Mouse (Mus musculus) heart, embryonic 11.5 days (tissue): ENCODE data around the gene Myo15. TPM values are rescaled to one million over a fixed set of nuclear protein-coding genes. Genes with fewer than 3 reads are reported as not detected.

Experiments
- ATAC-seq: fragments of 200-750 bp; cut with Nextera tagmentation; replicated peaks from 2 replicates; pipeline ENCODE4 v1.8.0; 2017; ENCODE audit warnings: moderate library complexity; ENCODE audit not compliant: insufficient number of reproducible peaks, low FRiP score, low TSS enrichment
- H3K27ac ChIP-seq: fragments of 300-500 bp; sonication (generic); 2 replicates; pipeline ENCODE4 v1.5.1; 2014; ENCODE audit warnings: mild to moderate bottlenecking, low read depth, low read length
- H3K27me3 ChIP-seq: fragments of 300-500 bp; sonication (generic); 2 replicates; pipeline ENCODE4 v1.6.1; 2014; ENCODE audit warnings: mild to moderate bottlenecking, low read length, mixed read lengths; ENCODE audit not compliant: control insufficient read depth, insufficient read depth
- H3K36me3 ChIP-seq: fragments of 300-500 bp; sonication (generic); 2 replicates; pipeline ENCODE4 v1.6.1; 2014; ENCODE audit warnings: mild to moderate bottlenecking, low read length, moderate library complexity, mixed read lengths; ENCODE audit not compliant: control insufficient read depth, insufficient read depth
- H3K4me1 ChIP-seq: fragments of 300-500 bp; sonication (generic); 2 replicates; pipeline ENCODE4 v1.6.1; 2014; ENCODE audit warnings: low read length; ENCODE audit not compliant: control insufficient read depth, insufficient read depth
- H3K4me2 ChIP-seq: fragments of 300-500 bp; sonication (generic); 2 replicates; pipeline ENCODE4 v1.6.1; 2014; ENCODE audit warnings: mild to moderate bottlenecking, moderate library complexity
- H3K4me3 ChIP-seq: fragments of 300-500 bp; sonication (generic); 2 replicates; pipeline ENCODE4 v1.5.1; 2014; ENCODE audit warnings: low read depth, low read length
- H3K9ac ChIP-seq: fragments of 300-500 bp; sonication (generic); 2 replicates; pipeline ENCODE4 v1.6.1; 2014; ENCODE audit warnings: mild to moderate bottlenecking, low read depth, low read length, moderate library complexity
- H3K9me3 ChIP-seq: fragments of 300-500 bp; sonication (generic); replicated peaks from 2 replicates; pipeline ENCODE4 v1.6.1; 2016; ENCODE audit warnings: low read length; ENCODE audit not compliant: control insufficient read depth
- WGBS: fragments of 180-500 bp; shearing (Covaris S2); extraction: QIAGEN DNeasy Blood & Tissue Kit; methylation state at CpG from one replicate; pipeline ENCODE4 v1.1.7; 2014; ENCODE audit not compliant: insufficient replicate concordance; 5-methylcytosine and 5-hydroxymethylcytosine counted together
- polyA plus RNA-seq: library from polyadenylated mRNA; unstranded; fragments of >200 nt; fragmentation: Nextera tagmentation; extraction: Ambion mirVana; gene quantifications from 2 replicates; pipeline ENCODE4 v1.2.1, GENCODE M21; 2014

Gene Myo15
- polyA plus RNA-seq, 1 experiment from 2014 or later, result 0.11 TPM

DNA sequence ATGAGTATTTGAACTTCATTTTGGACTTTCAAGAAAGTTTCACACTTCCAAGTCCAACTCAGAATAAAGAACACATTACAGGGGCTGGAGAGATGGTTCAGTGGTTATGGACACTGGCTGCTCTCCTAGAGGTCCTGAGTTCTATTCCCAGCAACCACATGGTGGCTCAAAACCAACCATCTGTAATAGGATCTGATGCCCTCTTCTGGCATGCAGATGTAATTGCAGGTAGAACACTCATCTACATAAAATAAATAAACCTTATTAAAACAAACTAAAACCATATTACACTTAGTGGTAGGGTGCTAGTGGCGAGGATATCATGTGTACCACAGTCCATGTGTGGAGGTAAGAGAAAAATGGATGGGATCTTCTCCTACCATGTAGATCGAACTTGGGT is 43.4 kb downstream of the Myo15 start:
- no peak for ATAC-seq
- no peaks in the 10 kb centered on the region for H3K36me3 ChIP-seq
- 0 out of 2 replicates have a peak, but pooled peaks cover 6% of the 10 kb centered on the region for H3K4me1 ChIP-seq
- no peak overlapping the region for H3K27ac ChIP-seq
- H3K9me3 ChIP-seq, result no peaks in the 10 kb centered on the region
- no peak overlapping the region for H3K9ac ChIP-seq
- H3K4me3 ChIP-seq, result no peak overlapping the region
- no peak overlapping the region for H3K4me2 ChIP-seq
- WGBS, result 70% methylated on average over 2 of the region's 2 CpGs
- peaks cover 26% of the 10 kb centered on the region for H3K27me3 ChIP-seq

DNA sequence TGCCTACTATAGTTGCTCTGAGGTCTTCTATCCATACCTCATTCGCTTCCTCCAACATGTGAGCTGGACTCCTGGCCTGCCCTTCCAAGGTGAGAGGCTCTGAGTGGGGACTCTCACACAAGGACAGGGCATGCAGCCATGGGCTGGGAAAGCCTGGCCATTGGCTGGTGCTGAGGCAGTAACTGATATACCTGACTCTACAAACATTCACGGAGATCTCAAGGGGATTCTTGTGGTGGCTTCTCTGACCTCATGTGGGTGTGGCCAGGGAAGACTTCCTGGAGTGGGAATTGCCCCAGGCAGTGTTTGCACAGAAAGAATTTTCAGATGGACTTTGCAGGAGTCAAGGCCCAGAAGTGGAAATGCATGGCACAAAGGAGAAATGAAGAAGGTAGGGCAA is 45.8 kb downstream of the Myo15 start:
- 53% methylated on average over 2 of the region's 2 CpGs for WGBS
- Histone ChIP-seq H3K27ac (no peak overlapping the region), H3K9ac (no peak overlapping the region), H3K27me3 (peaks cover 13% of the 10 kb centered on the region), H3K4me3 (no peak overlapping the region), H3K4me1 (no peaks in the 10 kb centered on the region), H3K36me3 (no peaks in the 10 kb centered on the region), H3K9me3 (no peaks in the 10 kb centered on the region), H3K4me2 (no peak overlapping the region)
- ATAC-seq, result no peak

DNA sequence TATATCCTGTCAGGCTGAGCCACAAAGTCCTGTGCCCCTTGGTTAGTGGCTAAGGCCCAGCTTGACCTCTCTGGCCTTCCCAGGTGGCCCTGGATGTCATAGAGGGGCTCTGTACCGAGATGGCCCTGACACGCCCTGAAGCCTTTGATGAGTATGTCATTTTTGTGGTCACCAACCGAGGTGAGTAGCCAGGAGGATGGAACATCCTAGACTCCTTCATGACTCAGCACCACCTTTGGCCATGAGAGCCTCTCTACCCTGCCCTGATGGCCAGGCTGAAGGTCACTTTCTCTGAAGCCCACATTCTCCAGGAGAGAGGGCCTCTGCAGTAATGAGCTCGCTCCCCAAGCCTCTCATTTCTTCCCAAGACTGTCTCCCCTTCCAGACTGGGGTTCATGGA is 49.2 kb downstream of the Myo15 start:
- no peak overlapping the region for H3K9ac ChIP-seq
- H3K4me3 ChIP-seq, result no peak overlapping the region
- H3K27ac ChIP-seq, result no peak overlapping the region
- H3K36me3 ChIP-seq, result no peaks in the 10 kb centered on the region
- H3K9me3 ChIP-seq, result no peaks in the 10 kb centered on the region
- no peak overlapping the region for H3K4me2 ChIP-seq
- ATAC-seq, result no peak
- no peaks in the 10 kb centered on the region for H3K27me3 ChIP-seq
- 75% methylated on average over 4 of the region's 4 CpGs for WGBS
- no peaks in the 10 kb centered on the region for H3K4me1 ChIP-seq

DNA sequence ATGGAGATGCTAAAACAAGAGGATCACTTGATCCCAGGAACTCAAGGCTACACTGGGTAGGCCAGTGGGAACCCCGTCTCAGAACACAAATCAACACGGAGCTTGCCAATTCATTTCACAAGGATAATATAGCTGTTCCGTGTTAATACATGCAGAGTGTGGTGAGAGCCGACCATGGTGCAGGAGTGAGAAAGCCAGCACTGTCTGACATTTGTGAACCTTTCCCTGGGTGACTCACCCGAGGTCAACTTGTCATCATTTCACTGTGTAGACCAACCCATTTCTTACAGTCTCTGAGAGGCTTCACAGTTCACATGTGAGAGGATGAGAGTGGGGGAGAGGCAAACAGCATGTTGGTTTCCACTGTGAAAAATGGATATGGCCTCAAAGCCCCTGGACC is 52.9 kb downstream of the Myo15 start:
- Histone ChIP-seq H3K9ac (no peak overlapping the region), H3K36me3 (no peaks in the 10 kb centered on the region), H3K4me2 (no peak overlapping the region), H3K27me3 (no peaks in the 10 kb centered on the region), H3K4me3 (no peak overlapping the region), H3K27ac (no peak overlapping the region), H3K4me1 (no peaks in the 10 kb centered on the region), H3K9me3 (no peaks in the 10 kb centered on the region)
- 68% methylated on average over 5 of the region's 5 CpGs for WGBS
- ATAC-seq, result no peak

DNA sequence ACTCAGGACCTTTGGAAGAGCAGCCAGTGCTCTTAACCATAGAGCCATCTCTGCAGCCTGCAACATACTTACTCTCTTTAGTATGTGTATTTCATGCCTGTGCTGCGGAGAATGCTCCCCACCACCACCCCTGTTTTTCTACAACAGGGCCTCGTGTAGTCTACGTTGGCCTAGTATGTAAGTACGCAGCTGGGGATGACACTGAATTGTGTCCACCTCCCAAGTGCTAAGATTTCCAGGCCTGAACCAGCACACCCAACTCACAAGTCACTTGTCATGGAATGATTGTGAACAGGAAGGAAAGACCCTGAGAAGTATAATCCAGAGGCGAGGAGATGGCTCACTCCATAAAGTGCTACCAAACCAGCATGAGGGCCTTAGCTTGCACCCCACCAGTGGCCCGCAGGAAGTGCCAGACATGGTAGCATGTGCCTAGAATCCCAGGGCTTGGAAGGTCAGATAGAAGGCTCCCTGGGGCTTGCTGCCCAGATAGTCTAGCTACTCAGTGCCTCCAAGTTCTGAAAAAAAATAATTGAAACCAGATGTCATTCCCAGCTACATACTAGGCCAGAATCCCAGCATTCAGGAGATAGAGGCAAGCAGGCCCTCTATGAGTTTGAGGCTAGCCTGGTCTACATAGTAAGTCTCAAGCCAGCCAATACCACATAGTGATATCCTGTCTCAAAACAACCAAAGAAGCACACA is 53.7 kb downstream of the Myo15 start:
- Histone ChIP-seq H3K27me3 (no peaks in the 10 kb centered on the region), H3K4me2 (no peak overlapping the region), H3K9me3 (no peaks in the 10 kb centered on the region), H3K36me3 (no peaks in the 10 kb centered on the region), H3K27ac (no peak overlapping the region), H3K4me1 (no peaks in the 10 kb centered on the region), H3K9ac (no peak overlapping the region), H3K4me3 (no peak overlapping the region)
- 79% methylated on average over 6 of the region's 6 CpGs for WGBS
- ATAC-seq, result no peak

DNA sequence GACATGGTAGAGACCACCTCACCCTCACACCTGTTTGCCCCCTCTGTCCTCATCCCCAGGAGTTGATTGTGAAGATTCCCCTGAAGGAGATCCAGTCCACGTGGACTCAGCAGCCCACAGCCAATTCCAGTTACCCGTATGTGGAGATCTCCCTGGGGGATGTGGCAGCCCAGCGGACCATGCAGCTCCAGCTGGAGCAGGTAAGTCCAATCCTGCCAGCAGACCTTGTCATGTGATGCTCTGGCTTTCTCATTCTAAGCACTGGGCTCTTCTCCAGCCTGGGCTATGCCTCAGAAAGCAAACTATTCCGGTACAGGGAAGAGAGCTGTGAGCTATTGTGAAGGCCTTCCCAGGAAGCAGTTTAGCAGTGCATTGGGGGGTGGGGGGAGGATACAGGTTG is 57.3 kb downstream of the Myo15 start:
- Histone ChIP-seq H3K27ac (no peak overlapping the region), H3K36me3 (no peaks in the 10 kb centered on the region), H3K4me2 (no peak overlapping the region), H3K9me3 (no peaks in the 10 kb centered on the region), H3K4me1 (no peaks in the 10 kb centered on the region), H3K27me3 (no peaks in the 10 kb centered on the region), H3K4me3 (no peak overlapping the region), H3K9ac (no peak overlapping the region)
- ATAC-seq, result no peak
- 77% methylated on average over 4 of the region's 4 CpGs for WGBS

DNA sequence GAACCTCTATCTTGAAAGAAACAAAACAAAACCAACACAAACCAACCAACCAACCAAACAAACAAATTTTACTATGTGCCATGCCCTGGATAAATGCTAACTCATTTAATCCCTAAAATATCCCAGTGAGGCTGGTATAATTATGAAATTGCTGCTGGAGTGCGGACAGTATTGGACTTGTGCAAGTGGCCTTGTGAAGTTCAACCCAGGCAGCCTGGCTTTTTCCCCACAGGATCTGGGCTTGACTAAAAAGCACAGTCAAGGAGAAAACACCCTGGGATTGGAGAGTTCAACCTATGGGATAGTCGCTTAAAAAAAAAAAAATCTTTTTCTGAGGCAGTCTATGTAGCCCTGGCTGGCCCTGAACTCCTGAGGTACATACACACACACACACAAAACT is 66.5 kb downstream of the Myo15 start:
- no peak for ATAC-seq
- no peak overlapping the region; the same call in 1 of the 2 replicates for H3K9ac ChIP-seq
- 0 out of 2 replicates have a peak overlapping the region, but pooled peaks have one; percentile 98 for H3K4me3 ChIP-seq
- no peaks in the 10 kb centered on the region for H3K9me3 ChIP-seq
- no peak overlapping the region; the same call in 1 of the 2 replicates for H3K4me2 ChIP-seq
- H3K36me3 ChIP-seq, result no peaks in the 10 kb centered on the region
- no peak overlapping the region; the same call in 1 of the 2 replicates for H3K27ac ChIP-seq
- H3K4me1 ChIP-seq, result peaks cover 14% of the 10 kb centered on the region
- 85% methylated on average over 2 of the region's 2 CpGs for WGBS
- H3K27me3 ChIP-seq, result no peaks in the 10 kb centered on the region

DNA sequence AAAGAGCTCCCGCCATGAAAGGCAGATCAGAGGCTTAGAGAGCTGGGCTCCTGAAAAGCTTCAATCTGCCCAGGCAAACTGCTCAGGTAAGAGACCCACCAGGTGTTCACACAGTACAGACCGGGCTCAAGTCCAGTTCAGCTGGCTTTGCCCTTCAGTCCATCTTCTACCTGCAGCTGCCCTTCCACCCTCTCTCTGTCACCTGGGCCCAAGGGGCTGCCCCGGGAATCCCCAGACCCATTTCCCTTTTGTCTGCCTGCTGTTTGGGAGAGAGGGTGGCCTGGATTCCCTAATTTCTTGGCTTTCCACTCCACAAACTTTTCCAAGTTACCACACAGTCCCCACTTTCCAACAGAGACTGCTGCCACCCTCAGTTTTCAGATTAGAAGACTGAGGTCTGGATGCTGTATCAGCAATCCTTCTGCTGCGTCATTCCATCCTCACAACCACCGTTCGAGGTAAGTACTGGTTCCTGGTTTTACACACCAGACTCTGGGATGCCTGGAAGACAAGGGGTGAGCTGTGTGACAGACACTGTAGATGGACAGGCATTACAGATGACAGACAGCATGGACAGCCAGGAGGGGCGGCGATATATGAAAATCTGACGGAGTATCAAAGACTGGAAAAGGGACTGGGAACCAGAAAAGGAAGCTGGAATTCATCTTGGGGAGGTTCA is 67.2 kb downstream of the Myo15 start, which contains the start of gene Alkbh5:
Gene Alkbh5 (plus strand): TSS at position 202 of the 679 bp plus-strand sequence.
- H3K4me1 ChIP-seq, result peaks cover 19% of the 10 kb centered on the region
- peak within 1 kb of the TSS; percentile 100 for H3K27ac ChIP-seq
- H3K36me3 ChIP-seq, result no peaks in the 10 kb centered on the region
- peak within 1 kb of the TSS; percentile 80 for H3K4me2 ChIP-seq
- peak within 1 kb of the TSS; percentile 98 for H3K9ac ChIP-seq
- H3K4me3 ChIP-seq, result peak within 1 kb of the TSS; percentile 98
- no peak for ATAC-seq
- no peaks in the 10 kb centered on the region for H3K9me3 ChIP-seq
- H3K27me3 ChIP-seq, result no peaks in the 10 kb centered on the region
- WGBS, result 19% methylated on average over 9 of the region's 9 CpGs
